Mouse (Mus musculus): ENCODE results near the gene Rbm43.
A peak's percentile ranks its signal among the peaks of the same experiment; 100 is the strongest.

Gene Rbm43

DNA sequence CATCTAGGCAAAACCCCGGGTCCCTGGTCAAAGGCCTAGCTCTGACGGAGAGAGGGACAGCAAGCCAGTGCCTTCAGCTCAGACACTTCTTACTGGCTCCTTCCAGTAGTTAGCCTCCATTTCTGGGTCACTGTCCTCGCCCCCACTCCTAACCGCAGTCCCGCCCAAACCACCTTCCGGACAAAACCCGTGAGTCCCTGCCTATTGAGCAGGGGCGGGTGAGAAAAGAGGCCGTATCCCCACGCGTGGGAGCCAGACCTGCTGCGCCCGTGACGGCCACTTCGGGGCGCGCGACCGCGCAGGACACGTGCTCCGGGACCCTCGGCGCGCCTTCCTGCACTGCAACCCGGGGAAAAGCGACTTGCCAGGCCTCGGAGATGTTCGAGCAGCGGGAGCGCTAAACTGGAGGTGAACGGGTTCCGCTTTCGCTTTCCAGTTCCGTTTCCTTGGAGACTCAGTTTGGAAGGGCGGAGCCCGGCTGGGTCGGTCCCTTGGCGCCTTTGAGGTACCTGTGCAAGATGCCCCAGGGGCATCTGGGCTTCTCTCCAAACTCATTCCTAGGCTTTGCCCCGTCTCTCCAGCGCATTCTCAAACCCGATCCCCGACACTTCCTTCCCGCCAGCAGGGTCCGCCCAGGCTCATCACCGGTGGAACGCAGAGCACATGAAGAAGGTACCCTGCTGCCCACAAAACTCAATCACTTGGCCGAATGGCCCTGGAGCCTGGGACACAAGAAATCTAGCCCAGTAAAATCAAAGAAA is at the start of gene Rbm43:
Rbm43 (minus strand) TSS at position 590 of the 761 bp plus-strand sequence.
- DNase-seq (ENCODE audit: low read depth, low spot score): peak; percentile 51

DNA sequence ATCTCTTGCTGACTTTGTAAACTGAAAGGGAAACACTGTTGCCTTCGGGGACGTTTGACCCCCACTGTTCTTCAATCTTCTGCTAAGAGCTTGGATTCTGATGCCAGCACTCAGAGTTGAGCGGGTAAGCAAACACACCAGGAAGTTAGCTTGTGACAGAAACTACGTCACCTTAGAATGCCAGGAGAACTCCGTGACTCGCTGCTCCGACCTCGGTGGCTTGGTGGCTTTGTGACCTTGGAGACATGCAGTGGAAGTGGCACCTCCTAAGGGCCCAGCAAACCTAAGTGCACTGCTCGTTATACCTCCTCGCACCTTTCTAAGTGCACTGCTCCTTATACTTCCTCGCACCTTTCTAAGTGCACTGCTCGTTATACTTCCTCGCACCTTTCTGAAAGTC is 47.3 kb upstream of the Rbm43 start:
- no peak for DNase-seq (ENCODE audit: low read depth, low spot score)

DNA sequence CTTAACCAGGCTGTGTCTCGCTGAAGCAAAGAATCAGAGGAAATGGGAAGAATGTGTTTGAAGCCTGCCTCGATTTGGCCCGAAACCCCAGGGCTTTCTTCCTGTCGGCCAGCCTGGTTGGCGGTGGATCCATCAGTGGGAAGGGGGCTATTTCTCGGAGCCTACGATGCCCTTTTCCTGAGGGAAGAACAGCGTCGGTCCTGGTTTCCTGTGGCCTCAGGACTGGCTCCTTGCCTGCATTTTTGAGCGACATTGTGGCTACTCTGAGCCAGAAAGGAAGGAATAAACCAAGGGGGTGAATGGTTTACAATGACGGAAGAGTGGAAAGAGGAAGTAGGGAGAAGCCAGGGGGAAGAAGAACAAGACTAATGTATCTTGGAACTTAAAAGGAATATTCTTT is 46.7 kb upstream of the Rbm43 start:
- DNase-seq (ENCODE audit: low read depth, low spot score): no peak

DNA sequence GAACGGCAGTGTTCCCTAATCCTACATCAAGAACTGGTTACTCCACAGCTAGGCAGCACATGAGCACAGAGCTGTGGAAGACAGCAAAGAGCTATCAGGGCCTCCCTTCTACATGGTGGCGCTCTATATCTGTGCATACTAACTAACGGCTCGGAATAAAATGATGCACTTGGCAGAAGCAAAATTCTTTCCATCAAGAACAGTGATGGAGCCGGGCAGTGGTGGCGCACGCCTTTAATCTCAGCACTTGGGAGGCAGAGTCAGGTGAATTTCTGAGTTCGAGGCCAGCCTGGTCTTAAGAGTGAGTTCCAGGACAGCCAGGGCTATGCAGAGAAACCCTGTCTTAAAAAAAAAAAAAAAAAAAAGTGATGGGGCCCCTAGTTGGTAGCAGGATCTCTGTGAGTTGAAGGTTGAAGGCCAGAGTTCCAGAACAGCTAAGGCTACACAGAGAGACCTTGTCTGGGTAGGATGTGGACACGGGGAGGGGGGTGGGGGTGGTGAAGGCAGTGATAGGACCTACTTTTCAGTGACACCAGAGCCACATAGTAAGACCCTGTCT is 38.5 kb upstream of the Rbm43 start, which contains the start of gene Nmi:
Nmi (minus strand) TSS at position 85 of the 559 bp plus-strand sequence.
- no peak for DNase-seq (ENCODE audit: low read depth, low spot score)

DNA sequence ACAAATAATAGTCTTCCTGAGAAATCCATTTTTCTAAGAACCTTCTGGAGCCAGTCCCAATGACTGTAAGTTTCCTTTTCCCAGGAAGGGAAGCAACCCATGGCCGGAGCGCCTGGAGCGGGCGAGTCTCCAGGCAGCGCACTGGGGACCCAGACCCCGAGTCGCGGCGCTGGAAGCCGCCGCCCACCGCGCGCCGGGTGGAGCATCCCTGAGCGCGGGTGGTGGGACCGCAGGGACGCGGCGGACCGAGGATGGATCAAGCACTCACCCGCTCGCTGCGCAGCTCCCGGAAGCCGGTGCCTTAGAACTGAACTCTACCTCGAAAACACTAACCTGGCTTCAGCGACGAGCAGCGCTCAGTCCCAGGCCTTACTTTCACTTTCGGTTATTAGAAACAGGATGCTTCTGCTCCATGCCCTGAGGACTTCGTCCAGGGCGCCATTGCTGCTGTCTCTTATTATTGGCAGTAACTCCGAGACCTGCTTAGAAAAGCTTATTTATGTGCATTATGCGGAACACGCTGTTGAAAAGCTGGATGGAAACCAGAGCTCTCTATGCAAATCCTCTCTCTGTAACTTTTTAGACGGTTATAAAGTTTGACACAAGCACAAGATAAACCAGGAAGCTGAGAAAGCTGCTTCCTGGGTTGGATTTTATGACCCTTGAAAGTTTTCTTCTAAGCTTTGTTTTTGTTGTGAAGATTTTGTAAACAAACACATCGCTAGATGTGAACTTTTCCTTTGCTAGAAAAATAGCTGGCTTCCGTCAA is 37.9 kb upstream of the Rbm43 start:
- no peak for DNase-seq (ENCODE audit: low read depth, low spot score)

DNA sequence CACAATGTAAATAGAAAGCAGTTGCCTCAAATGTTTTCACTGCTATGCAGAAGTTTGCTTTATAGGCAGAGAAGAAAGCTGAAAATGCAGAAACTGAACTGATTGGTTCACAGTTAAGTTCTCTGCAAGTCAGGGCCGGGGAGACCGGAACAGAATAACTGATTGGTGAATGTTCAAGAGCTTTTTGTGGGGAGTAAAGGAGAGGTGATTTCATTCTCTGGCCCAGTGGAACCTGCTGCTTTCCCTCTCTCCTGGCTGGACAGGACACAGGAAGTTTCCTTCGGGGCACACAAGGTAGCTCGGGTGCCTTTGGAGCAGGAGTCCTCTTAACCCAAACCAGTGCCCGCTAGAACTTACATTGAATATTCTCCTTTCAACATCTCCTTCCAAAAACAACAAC is 37.2 kb upstream of the Rbm43 start:
- DNase-seq (ENCODE audit: low read depth, low spot score): no peak

DNA sequence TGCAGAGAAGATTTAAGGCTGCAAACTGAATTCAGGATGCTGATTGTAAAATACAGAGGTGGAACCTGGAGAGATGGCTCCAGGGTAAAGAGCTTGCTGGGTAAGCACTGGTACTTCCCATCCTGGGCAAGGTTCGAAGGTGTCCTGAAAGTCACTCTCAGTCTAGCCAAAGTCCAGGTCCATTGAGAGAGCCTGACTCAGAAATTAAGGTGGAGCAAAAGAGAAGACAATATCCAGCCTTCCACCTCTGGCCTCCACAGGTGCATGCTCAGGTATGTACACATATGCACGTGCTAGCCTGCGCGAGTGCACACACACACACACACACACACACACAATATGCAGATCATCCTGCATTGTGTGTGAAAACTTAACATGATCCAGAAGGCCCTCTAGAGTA is 35.9 kb upstream of the Rbm43 start:
- DNase-seq (ENCODE audit: low read depth, low spot score): no peak

DNA sequence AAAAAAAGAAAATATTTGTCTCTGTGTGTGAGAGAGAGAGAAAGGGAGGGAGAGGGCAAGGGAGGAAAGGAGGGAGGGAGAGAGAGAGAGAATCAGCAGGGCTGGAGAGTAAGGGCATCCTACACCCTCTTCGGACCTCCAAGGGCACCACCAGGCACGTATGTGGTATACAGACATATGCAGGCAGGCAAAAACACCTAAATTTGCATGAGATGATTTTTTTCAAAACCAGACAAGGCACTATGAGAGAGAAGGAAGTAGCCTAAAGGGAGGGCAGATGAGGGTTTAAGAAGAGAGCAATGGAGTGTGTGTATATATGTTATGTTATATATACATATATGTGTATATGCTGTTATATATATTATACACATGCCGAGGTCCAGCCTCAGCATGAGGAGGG is 32.3 kb upstream of the Rbm43 start:
- DNase-seq (ENCODE audit: low read depth, low spot score): no peak

DNA sequence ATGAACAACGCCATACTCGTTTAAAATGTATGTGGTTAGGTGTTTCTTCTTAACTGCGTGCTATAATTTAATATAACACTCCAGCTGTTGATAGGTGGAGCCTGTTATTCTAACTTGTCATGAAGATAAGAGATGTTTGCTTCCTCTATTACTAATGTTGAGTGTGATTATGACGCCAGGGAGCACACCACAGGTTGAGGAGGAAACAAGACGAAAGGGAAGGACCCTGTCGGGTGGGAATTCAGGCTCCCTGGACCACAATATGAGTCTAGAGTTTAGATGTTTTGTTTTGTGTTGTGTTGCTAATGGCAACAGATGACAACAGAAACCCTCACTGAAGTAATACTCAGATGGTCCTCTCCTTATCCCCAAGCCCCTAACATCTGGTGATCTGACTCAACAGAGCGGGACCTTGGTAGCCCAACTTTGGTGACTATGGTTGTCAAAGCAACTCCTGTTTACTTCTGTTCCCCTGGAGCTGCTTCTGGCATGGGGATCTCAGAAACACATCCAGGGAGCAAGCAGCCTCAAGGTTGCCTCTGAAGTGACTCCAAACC is 18.8 kb upstream of the Rbm43 start:
- DNase-seq (ENCODE audit: low read depth, low spot score): no peak

DNA sequence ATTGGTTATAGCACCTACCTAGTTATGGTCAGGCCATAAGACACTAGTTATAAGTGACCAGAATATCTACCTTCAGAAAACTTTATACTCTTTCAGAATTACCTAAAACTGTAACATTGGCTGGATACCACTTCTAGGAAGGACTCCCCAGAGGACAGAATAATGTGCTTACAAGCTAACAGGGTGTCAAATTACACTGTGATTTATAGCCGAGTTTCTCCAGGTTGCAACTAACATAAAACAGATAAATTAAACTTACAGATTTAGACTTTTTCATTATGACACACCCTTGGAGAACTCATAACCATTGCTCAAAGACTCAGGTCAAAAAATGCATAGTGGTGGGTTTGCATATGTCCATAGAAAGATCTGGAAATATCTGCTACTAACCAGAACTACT is 15.9 kb upstream of the Rbm43 start:
- DNase-seq (ENCODE audit: low read depth, low spot score): no peak

DNA sequence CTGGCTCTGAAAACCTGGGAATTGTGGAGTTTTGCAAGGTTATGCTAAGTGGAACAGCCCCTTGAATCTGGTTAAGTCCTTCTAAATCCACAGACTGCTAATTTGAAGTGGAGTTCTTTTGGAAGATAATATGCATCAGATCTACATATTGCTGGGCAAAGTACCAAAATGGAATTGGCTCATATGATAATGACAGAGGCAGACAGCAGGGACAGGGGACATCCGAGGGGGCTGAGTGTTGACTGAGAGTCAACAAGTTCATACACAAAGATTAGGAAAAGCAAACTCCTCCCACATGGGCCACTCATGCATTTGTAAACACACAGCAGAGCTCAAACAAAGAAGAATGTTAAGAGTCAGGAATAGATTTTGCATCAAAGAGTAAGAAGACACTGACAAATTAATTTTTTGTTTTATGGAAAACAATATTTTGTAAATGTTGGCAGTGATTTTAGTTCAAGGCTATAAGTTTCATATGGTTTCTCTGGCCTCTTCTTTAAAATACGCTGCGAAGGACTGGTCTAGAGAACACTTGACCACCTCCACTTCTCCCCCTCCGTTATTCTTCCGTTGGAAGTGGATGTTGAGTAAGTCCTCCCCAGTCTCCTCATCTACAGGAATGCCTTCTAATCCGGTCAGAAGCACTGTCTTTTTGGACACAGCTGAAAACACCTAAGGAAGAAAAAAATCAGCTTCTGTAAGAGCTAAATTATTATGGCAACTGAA is 13.3 kb upstream of the Rbm43 start:
- DNase-seq (ENCODE audit: low read depth, low spot score): no peak

DNA sequence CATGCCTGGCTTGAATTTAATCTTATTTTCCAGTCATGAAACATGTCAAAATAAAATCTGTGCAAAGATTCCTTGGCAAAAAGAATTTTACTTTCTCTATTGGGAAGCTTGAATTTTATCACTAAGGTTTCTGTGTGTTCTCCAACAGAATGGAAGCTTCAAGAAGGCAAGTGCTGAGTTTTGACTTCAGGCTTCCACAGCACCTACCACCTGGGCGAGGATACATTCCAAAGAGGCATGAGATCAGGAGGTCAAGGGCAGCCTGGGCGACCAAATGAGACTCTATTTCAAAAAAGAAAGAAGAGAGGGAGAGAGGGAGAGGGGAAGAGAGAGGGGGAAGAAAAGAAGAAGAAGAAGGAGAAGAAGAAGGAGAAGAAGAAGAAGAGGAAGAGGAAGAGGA is 10.8 kb upstream of the Rbm43 start:
- no peak for DNase-seq (ENCODE audit: low read depth, low spot score)

DNA sequence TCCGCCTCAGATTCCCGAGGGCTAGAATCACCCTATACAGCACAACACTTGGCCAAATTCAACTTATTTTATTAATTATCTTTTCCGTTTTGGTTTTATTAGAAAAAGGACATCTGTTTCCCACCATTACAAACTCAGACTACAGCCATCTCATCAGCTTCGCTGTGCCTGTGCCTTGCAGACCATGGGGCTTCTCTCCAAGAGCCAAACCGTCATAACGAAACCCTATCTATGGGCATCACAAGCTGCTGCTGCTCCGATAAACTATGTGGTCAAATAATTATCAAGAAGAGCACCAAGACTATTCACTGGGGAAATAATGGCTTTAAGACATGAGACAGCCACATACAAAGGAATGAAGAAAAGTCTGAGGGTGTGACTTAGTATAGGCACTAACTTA is 6.9 kb upstream of the Rbm43 start:
- DNase-seq (ENCODE audit: low read depth, low spot score): no peak

DNA sequence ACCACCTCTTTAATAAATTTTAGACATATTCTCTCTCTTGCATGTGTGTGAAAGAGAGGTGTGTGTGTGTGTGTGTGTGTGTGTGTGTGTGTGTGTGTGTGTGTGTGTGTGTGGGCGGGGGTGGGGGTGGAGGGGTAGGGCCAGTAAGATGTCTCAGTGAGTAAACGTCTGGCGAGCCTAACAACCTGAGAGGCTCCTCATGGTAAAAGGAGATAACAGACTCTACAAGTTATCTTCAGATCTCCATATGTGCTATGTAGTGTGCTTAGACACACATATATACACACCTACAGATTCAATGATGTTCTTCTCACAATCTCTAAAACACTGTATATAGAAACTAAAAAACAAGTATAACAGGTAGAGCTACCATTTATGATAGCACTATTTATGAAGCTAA is 3.8 kb upstream of the Rbm43 start:
- DNase-seq (ENCODE audit: low read depth, low spot score): no peak

DNA sequence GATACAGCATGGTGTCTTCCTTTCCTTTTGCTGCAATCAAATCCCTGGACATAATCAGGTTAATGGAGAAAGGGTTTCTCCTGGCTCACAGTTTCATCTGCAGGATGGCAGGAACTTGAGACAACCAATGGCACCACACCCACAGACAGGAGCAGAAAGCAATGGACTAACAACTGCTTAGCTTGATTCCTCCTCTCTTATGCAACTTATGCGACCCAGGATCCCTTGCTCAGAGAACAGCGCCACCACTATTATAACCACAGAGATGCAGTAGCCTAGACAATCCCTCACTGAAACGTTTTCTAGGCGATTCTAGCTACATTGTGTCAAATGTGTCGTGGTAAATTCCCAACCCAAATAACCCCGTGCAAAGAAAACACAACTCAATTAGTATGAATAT is 2.0 kb upstream of the Rbm43 start:
- no peak for DNase-seq (ENCODE audit: low read depth, low spot score)

DNA sequence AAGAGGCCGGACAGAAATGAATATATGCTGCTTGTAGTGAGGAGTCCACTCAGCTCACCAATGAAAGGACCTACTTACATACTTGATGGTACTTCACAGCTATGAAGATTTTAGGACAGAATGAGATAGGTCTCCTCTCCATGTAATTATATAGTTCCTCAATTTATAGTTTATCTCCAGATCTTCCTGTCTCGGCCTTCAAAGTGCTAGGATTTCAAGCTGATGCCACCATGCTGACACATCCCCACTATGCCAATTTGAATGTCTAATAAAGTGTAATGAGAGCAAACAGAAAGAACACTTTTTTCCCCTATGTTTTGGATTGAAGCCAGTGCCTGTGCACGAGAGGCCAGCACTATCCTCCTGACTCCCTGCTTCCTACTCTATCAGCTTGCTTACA is 1.6 kb upstream of the Rbm43 start:
- DNase-seq (ENCODE audit: low read depth, low spot score): no peak

DNA sequence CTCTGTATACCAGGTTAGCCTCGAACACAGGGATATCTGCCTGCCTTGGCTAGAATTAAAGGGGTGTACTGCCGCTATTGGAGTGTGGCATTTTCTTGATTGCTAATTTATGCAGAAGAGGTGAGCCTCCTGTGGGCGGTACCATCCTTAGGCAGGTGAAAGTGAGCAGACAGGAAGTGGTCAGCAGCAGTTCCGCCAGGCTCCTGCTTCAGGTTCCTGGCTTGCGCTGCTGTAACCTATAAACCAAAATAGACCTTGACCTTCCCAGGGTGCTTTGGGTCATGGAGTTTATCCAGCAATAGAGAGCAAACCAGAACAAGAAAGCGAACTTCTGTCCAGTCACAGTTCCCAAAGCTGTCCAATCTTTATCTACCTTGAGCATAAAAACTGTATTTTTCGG is 958 bp upstream of the Rbm43 start:
- DNase-seq (ENCODE audit: low read depth, low spot score): no peak

DNA sequence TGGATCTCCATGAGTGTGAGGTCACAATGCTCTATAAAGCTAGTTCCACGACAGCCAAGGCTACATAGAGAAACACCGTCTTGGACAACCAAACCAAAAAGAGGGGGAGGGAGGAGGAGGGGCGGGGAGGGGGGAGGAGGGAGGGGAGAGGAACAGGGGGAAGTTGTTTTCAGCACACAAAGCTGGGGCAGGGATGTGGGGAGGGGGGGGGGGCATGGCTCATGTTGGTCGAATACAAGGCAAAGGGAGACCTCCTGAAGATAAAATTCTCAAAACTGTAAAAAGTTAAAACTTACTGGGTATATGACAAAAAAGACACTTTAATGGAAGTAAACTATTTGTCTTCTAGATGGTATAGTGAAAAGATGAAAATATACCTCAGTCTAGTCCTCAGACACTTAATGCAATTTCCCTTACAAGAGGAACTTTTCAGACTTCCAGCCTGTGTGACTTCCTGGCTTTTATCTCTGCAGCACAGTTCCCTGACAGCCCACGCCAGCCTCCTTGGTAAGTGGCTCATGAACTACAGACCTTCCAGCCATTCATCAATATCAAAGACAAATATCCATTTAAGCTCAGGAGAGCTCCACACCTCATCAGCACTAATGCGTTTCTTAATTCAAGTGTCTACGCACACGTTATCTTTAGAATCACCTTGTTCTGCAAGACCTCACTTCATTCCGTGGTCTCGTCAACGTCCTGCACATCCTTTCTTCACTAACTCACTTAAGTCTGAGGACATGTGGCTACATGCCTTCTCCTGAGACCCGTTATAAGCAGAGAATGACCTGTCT is 1.4 kb downstream of the Rbm43 start:
- DNase-seq (ENCODE audit: low read depth, low spot score): no peak

DNA sequence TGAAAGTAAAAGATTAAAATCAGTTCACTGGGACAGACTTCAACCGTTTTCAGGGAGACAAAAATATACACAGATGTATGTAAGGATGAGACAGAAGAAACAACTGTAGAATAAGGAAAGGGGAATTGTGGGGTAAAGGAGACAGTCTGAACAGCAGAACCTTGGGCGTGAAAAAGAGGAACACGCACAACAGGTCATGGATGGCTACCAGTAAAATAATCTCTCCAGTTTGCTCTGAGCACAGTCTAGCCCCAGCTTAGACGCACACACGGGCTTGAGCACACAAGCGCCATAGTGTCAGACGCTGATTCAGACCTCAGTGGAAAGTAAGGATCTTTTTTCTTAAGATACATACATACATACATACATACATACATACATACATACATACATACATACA is 3.7 kb downstream of the Rbm43 start:
- DNase-seq (ENCODE audit: low read depth, low spot score): no peak

DNA sequence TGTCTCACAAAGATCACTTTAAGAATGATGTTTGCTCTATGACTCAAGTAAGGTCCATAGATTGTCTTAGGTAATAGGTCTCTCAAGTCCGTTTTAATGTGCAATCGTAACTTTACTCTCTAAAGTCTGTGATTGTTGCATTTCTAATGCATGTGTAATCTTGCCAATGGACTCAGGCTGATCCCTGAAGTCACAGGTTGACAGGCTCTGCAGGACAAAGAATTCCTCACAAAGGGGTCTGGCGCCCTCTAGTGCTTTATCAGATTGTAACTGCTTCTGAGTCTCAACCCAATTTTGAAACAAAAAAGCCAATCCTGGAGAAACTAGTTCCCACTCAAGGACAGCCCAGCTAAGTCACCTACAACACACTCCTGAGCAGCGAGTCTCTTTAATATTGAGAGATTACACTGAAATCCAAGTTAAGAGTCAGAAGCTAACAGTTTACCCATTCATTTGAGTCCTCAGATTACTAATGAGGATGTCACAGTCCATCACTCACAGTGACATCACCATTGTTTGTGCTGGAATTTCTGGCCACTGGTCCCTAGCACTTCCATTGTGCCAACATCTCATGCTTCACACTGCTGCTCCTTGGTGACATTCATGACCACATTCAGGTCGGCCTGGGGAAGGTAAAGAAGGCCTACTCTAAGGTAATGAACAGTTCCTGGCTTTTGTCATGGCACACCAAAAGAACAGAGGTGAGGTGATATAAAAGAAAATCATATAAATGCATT is 19.9 kb downstream of the Rbm43 start:
- DNase-seq (ENCODE audit: low read depth, low spot score): peak; percentile 69

Measured in embryo, embryonic 11.5 days (tissue).